Mouse (Mus musculus): ENCODE results near the gene Gm49355.

DNA sequence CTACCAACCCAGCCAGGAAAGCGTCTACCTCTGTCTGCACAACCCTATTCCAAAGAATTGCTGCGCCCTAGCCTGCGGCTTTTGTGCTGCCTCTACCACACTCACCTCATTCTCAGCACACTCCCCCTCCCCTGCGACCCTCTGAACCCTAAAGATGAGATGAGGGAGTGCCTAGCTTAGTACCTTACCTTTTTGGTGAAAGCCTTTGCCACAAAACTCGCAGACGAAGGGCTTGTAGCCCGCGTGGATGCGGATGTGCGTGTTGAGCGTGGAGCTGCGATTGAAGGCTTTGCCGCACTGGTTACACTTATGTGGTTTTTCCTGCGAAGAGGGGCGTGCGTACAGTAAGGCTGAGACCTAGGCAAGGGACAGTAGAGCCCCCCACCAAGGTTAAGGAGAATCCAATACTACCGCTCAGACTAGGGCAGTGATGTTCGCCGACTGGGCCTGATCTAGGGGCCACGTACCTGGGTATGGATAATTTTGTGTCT, 59.7 kb downstream of the Gm49355 start:
- TF ChIP-seq CTCF (IDR thresholded peaks at IDR 0.05) (no peak), EP300 (IDR thresholded peaks at IDR 0.05; ENCODE audit: insufficient read depth, low read depth, low read length) (no peak)

Data from heart, adult 2 months (tissue).